Mouse (Mus musculus) thymus, adult 2 months (tissue): Measurements from ENCODE around the gene Cryz. TPM values are rescaled to one million over a fixed set of nuclear protein-coding genes. Genes with fewer than 3 reads are reported as not detected.

Experiments
- DNase-seq: peaks from one replicate; pipeline ENCODE4 v3.0.0; 2021
- H3K27ac ChIP-seq: fragments of 200-500 bp; 2 replicates; pipeline ENCODE4 v1.5.1; 2012; ENCODE audit warnings: low read length, control low read depth; ENCODE audit not compliant: control insufficient read depth, insufficient read depth
- H3K27me3 ChIP-seq: fragments of 200-500 bp; 2 replicates; pipeline ENCODE4 v1.6.1; 2012; ENCODE audit warnings: mild to moderate bottlenecking, low read length, moderate library complexity, mixed read lengths; ENCODE audit not compliant: control insufficient read depth, insufficient read depth
- H3K36me3 ChIP-seq: fragments of 200-500 bp; 2 replicates; pipeline ENCODE4 v1.6.1; 2012; ENCODE audit warnings: mild to moderate bottlenecking, low read length, moderate library complexity; ENCODE audit not compliant: control insufficient read depth, insufficient read depth
- H3K4me1 ChIP-seq: fragments of 200-500 bp; replicated peaks from 2 replicates; pipeline ENCODE4 v1.6.1; 2012; ENCODE audit warnings: low read length; ENCODE audit not compliant: control insufficient read depth, insufficient read depth
- H3K4me3 ChIP-seq: fragments of 200-500 bp; 2 replicates; pipeline ENCODE4 v1.5.1; 2012; ENCODE audit warnings: mild to moderate bottlenecking, low read length, control low read depth, moderate library complexity; ENCODE audit not compliant: control insufficient read depth, insufficient read depth
- CTCF ChIP-seq: fragments of 200-500 bp; IDR thresholded peaks from 2 replicates; pipeline ENCODE4 v1.5.1; 2012; ENCODE audit warnings: mild to moderate bottlenecking, control low read depth, low read length, moderate library complexity, borderline replicate concordance; ENCODE audit not compliant: control insufficient read depth, poor library complexity, insufficient read depth; ENCODE audit errors: extremely low read depth
- POLR2A ChIP-seq: fragments of 200-500 bp; IDR thresholded peaks from 2 replicates; pipeline ENCODE4 v1.6.1; 2012; ENCODE audit warnings: mild to moderate bottlenecking, low read length, control low read depth, moderate library complexity; ENCODE audit not compliant: control insufficient read depth, poor library complexity, insufficient read depth; ENCODE audit errors: extremely low read depth
- WGBS: fragments of 180-500 bp; shearing (Covaris S2); methylation state at CpG from one replicate; pipeline ENCODE4 v1.1.7; 2018; 5-methylcytosine and 5-hydroxymethylcytosine counted together
- polyA plus RNA-seq: library from polyadenylated mRNA; depleted of rRNA; stranded (reverse); fragments of >200 nt; gene quantifications from 2 replicates; pipeline ENCODE4 v1.2.3, GENCODE M21; 2012

The Cryz gene
- polyA plus RNA-seq, 1 experiment, result 2.3 TPM

GRCm38 (mm10) chr3:154590971-154591370 is 5.5 kb upstream of the Cryz start:
- H3K27me3 ChIP-seq, result no peaks in the 10 kb centered on the region
- peaks cover under 1% of the 10 kb centered on the region; the same call in 1 of the 2 replicates for H3K36me3 ChIP-seq
- H3K4me3 ChIP-seq, result no peak overlapping the region
- WGBS, result 97% methylated on average over 5 of the region's 5 CpGs
- no peak overlapping the region for H3K27ac ChIP-seq
- H3K4me1 ChIP-seq, result no peaks in the 10 kb centered on the region
- no peak for DNase-seq
- no peak for TF ChIP-seq POLR2A
- TF ChIP-seq CTCF, result no peak

- no peak for DNase-seq
- Histone ChIP-seq H3K4me1 (peaks cover 3% of the 10 kb centered on the region; the same call in 1 of the 2 replicates), H3K27ac (no peak overlapping the region), H3K36me3 (no peaks in the 10 kb centered on the region), H3K4me3 (no peak overlapping the region), H3K27me3 (no peaks in the 10 kb centered on the region)
- 73% methylated on average over 3 of the region's 3 CpGs for WGBS
- TF ChIP-seq CTCF (no peak), POLR2A (no peak)
Measured at GRCm38 (mm10) chr3:154591621-154592020, 4.9 kb upstream of the Cryz start.

- TF ChIP-seq POLR2A, result no peak
- no peak for TF ChIP-seq CTCF
- H3K36me3 ChIP-seq, result no peaks in the 10 kb centered on the region
- 95% methylated on average over 6 of the region's 6 CpGs for WGBS
- H3K4me3 ChIP-seq, result no peak overlapping the region
- H3K27me3 ChIP-seq, result no peaks in the 10 kb centered on the region
- H3K4me1 ChIP-seq, result peaks cover 8% of the 10 kb centered on the region
- H3K27ac ChIP-seq, result no peak overlapping the region
- DNase-seq, result no peak
Measured at GRCm38 (mm10) chr3:154593596-154593995, 2.9 kb upstream of the Cryz start.

- WGBS, result 98% methylated on average over 6 of the region's 6 CpGs
- Histone ChIP-seq H3K27ac (no peak overlapping the region), H3K36me3 (no peaks in the 10 kb centered on the region), H3K4me1 (peaks cover 8% of the 10 kb centered on the region), H3K4me3 (no peak overlapping the region), H3K27me3 (no peaks in the 10 kb centered on the region)
- DNase-seq, result no peak
- TF ChIP-seq POLR2A (no peak), CTCF (no peak)
Measured at GRCm38 (mm10) chr3:154594156-154594555, 2.4 kb upstream of the Cryz start.

GRCm38 (mm10) chr3:154596934-154597554 is 533 bp downstream of the Cryz start, which contains the start of gene Tyw3:
Gene Tyw3 (minus strand): TSS chr3:154597104.
- no peak; the same call in 1 of the 2 replicates for TF ChIP-seq CTCF
- no peak for TF ChIP-seq POLR2A
- WGBS, result 1% methylated on average over 38 of the region's 38 CpGs
- H3K27me3 ChIP-seq, result no peaks in the 10 kb centered on the region

GRCm38 (mm10) chr3:154597561-154597960 is 1.1 kb downstream of the Cryz start:
- 70% methylated on average over 7 of the region's 7 CpGs for WGBS
- Histone ChIP-seq H3K4me1 (peaks cover 8% of the 10 kb centered on the region), H3K4me3 (peak overlapping the region; percentile 97), H3K27me3 (no peaks in the 10 kb centered on the region), H3K27ac (no peak overlapping the region), H3K36me3 (no peaks in the 10 kb centered on the region)
- no peak for TF ChIP-seq CTCF
- TF ChIP-seq POLR2A, result no peak
- no peak for DNase-seq

More at GRCm38 (mm10) chr3:154596934-154597554, 533 bp downstream of the Cryz start, which contains the start of gene Tyw3:
- DNase-seq, result peak; percentile 97
- H3K36me3 ChIP-seq, result no peaks in the 10 kb centered on the region
- no peak within 1 kb of the TSS for H3K27ac ChIP-seq
- peaks cover 8% of the 10 kb centered on the region for H3K4me1 ChIP-seq
- peak within 1 kb of the TSS; percentile 97 for H3K4me3 ChIP-seq
